Mouse (Mus musculus): ENCODE measurements around the gene Ppp2r3d.
"Not testable (repeated sequence)": the region's sequence is repeated elsewhere in the genome, so short reads cannot be mapped to it uniquely, and the experiment has no call there.

Gene Ppp2r3d

GRCm38 (mm10) chr9:124476096-124476902 is at the start of gene Ppp2r3d:
Gene Ppp2r3d (minus strand): TSS chr9:124476898.
- no peak for DNase-seq (ENCODE audit: extremely low read depth, low read depth)

GRCm38 (mm10) chr9:124493693-124494092 is 17.0 kb upstream of the Ppp2r3d start, which contains the start of gene Gm21836:
Gene Gm21836 (minus strand): TSS chr9:124493793.
- DNase-seq (ENCODE audit: extremely low read depth, low read depth) = not testable (repeated sequence)

GRCm38 (mm10) chr9:124480361-124480980 is 3.8 kb upstream of the Ppp2r3d start:
- DNase-seq (ENCODE audit: extremely low read depth, low read depth) = not testable (repeated sequence)

- DNase-seq (ENCODE audit: extremely low read depth, low read depth) = peak; percentile 22
Observed at GRCm38 (mm10) chr9:124478081-124478480, 1.4 kb upstream of the Ppp2r3d start.

- no peak for DNase-seq (ENCODE audit: extremely low read depth, low read depth)
Observed at GRCm38 (mm10) chr9:124475689-124476088, 1.0 kb downstream of the Ppp2r3d start.

GRCm38 (mm10) chr9:124456572-124456971 is 20.1 kb downstream of the Ppp2r3d start:
- DNase-seq (ENCODE audit: extremely low read depth, low read depth) = peak; percentile 19

GRCm38 (mm10) chr9:124442533-124442855 is 34.2 kb downstream of the Ppp2r3d start:
- no peak for DNase-seq (ENCODE audit: extremely low read depth, low read depth)

- no peak for DNase-seq (ENCODE audit: extremely low read depth, low read depth)
Observed at GRCm38 (mm10) chr9:124441681-124442532, 34.8 kb downstream of the Ppp2r3d start.

GRCm38 (mm10) chr9:124440724-124441045 is 36.0 kb downstream of the Ppp2r3d start:
- no peak for DNase-seq (ENCODE audit: extremely low read depth, low read depth)

- DNase-seq (ENCODE audit: extremely low read depth, low read depth) = peak; percentile 60
Observed at GRCm38 (mm10) chr9:124439848-124440723, 36.6 kb downstream of the Ppp2r3d start.

- DNase-seq (ENCODE audit: extremely low read depth, low read depth) = peak; percentile 29
Observed at GRCm38 (mm10) chr9:124439403-124439847, 37.3 kb downstream of the Ppp2r3d start.

- DNase-seq (ENCODE audit: extremely low read depth, low read depth) = peak; percentile 2
Observed at GRCm38 (mm10) chr9:124438686-124439346, 37.9 kb downstream of the Ppp2r3d start.

GRCm38 (mm10) chr9:124425411-124425885 is 51.2 kb downstream of the Ppp2r3d start:
- no peak for DNase-seq (ENCODE audit: extremely low read depth, low read depth)

- DNase-seq (ENCODE audit: extremely low read depth, low read depth) = peak; percentile 89
Observed at GRCm38 (mm10) chr9:124424542-124425410, 51.9 kb downstream of the Ppp2r3d start.

GRCm38 (mm10) chr9:124424292-124424541 is 52.5 kb downstream of the Ppp2r3d start:
- no peak for DNase-seq (ENCODE audit: extremely low read depth, low read depth)

- peak; percentile 95 for DNase-seq (ENCODE audit: extremely low read depth, low read depth)
Observed at GRCm38 (mm10) chr9:124423552-124424291, 53.0 kb downstream of the Ppp2r3d start.

GRCm38 (mm10) chr9:124422900-124423551 is 53.7 kb downstream of the Ppp2r3d start:
- peak; percentile 91 for DNase-seq (ENCODE audit: extremely low read depth, low read depth)

GRCm38 (mm10) chr9:124422427-124422826 is 54.3 kb downstream of the Ppp2r3d start:
- DNase-seq (ENCODE audit: extremely low read depth, low read depth) = peak; percentile 80

Measured in MEL-GATA-1-ER (cell line).